Mouse (Mus musculus): ENCODE results near the gene Hsd11b2. TPM values are rescaled to one million over a fixed set of nuclear protein-coding genes. Genes with fewer than 3 reads are reported as not detected.

Hsd11b2 gene
- polyA plus RNA-seq, 1 experiment from 2014 or later, result 35.6 TPM

- no peak for ATAC-seq (replicated peaks; ENCODE audit: low FRiP score)
- Histone ChIP-seq H3K9ac (no peak overlapping the region), H3K4me3 (replicated peaks) (no peak overlapping the region), H3K9me3 (replicated peaks) (no peaks in the 10 kb centered on the region), H3K27ac (peak overlapping the region; percentile 29), H3K4me2 (no peak overlapping the region), H3K4me1 (peaks cover 49% of the 10 kb centered on the region), H3K36me3 (peaks cover 44% of the 10 kb centered on the region), H3K27me3 (peaks cover 12% of the 10 kb centered on the region; the same call in 1 of the 2 replicates)
- 43% methylated on average over 4 of the region's 4 CpGs for WGBS
Measured at GRCm38 (mm10) chr8:105475254-105475653, 43.3 kb upstream of the Hsd11b2 start.

GRCm38 (mm10) chr8:105475742-105476141 is 42.8 kb upstream of the Hsd11b2 start:
- Histone ChIP-seq H3K4me3 (replicated peaks) (no peak overlapping the region), H3K36me3 (peaks cover 44% of the 10 kb centered on the region), H3K4me2 (no peak overlapping the region), H3K9ac (no peak overlapping the region), H3K4me1 (peaks cover 45% of the 10 kb centered on the region), H3K27ac (no peak overlapping the region), H3K27me3 (peaks cover 12% of the 10 kb centered on the region; the same call in 1 of the 2 replicates), H3K9me3 (replicated peaks) (no peaks in the 10 kb centered on the region)
- ATAC-seq (replicated peaks; ENCODE audit: low FRiP score), result no peak
- WGBS, result 91% methylated on average over 8 of the region's 8 CpGs

DNA sequence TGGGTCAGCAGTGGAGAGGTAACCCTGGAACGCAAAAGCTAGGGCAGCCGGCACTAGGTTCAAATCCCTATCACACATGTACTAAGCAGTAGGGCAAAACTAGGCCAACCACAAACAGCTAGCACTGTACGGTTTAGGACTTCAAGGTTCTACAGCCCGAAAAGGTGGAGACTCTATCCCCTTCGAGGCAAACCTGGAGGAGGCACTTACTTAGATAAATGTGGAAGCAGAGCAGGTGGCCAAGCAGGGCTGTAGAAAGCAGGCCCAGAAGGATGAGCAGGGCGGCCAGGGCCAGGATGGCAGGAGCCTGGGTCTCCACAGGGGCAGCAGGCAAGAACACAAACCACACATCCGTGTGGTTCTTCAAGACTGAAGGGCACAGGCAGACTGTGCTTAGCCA is 42.4 kb upstream of the Hsd11b2 start:
- H3K9ac ChIP-seq, result no peak overlapping the region
- H3K27me3 ChIP-seq, result peaks cover 12% of the 10 kb centered on the region; the same call in 1 of the 2 replicates
- no peak for ATAC-seq (replicated peaks; ENCODE audit: low FRiP score)
- WGBS, result 88% methylated on average over 7 of the region's 7 CpGs
- no peak overlapping the region for H3K4me2 ChIP-seq
- peaks cover 44% of the 10 kb centered on the region for H3K36me3 ChIP-seq
- H3K9me3 ChIP-seq (replicated peaks), result no peaks in the 10 kb centered on the region
- H3K27ac ChIP-seq, result no peak overlapping the region
- no peak overlapping the region for H3K4me3 ChIP-seq (replicated peaks)
- peaks cover 45% of the 10 kb centered on the region for H3K4me1 ChIP-seq

GRCm38 (mm10) chr8:105476628-105477413 is 41.7 kb upstream of the Hsd11b2 start:
- no peaks in the 10 kb centered on the region for H3K9me3 ChIP-seq (replicated peaks)
- H3K4me3 ChIP-seq (replicated peaks), result no peak overlapping the region
- no peak overlapping the region for H3K9ac ChIP-seq
- H3K27ac ChIP-seq, result no peak overlapping the region
- WGBS, result 43% methylated on average over 25 of the region's 25 CpGs
- peak; percentile 22; the same call in 1 of the 2 replicates for ATAC-seq (replicated peaks; ENCODE audit: low FRiP score)
- H3K27me3 ChIP-seq, result peaks cover 12% of the 10 kb centered on the region; the same call in 1 of the 2 replicates
- H3K4me1 ChIP-seq, result peaks cover 43% of the 10 kb centered on the region
- peaks cover 46% of the 10 kb centered on the region for H3K36me3 ChIP-seq
- 0 out of 2 replicates have a peak overlapping the region, but pooled peaks have one; percentile 27 for H3K4me2 ChIP-seq

DNA sequence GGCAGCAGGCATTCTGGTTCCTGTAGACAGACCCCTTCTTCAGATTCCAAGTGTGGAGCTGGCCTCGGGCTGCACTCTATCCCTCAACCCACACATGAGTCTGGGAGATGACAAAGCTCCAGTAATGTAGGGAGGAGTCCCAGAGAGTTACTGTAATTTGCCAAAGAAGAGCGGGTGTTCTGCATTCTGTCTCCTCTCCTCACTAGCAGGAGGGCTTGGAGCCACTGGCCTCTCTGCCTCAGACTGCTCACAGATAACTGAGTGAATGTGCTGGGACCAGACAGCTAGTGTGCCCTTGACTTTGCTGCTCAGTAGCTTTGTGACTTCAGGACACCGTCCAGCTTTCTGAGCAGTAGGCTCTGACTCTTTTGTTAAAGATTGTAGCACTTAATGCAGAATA is 40.8 kb upstream of the Hsd11b2 start:
- H3K4me3 ChIP-seq (replicated peaks), result no peak overlapping the region
- no peak for ATAC-seq (replicated peaks; ENCODE audit: low FRiP score)

GRCm38 (mm10) chr8:105481013-105481412 is 37.5 kb upstream of the Hsd11b2 start:
- peaks cover under 1% of the 10 kb centered on the region; the same call in 1 of the 2 replicates for H3K27me3 ChIP-seq
- no peak for ATAC-seq (replicated peaks; ENCODE audit: low FRiP score)
- H3K4me2 ChIP-seq, result no peak overlapping the region
- H3K9me3 ChIP-seq (replicated peaks), result no peaks in the 10 kb centered on the region
- peaks cover 37% of the 10 kb centered on the region for H3K36me3 ChIP-seq
- WGBS, result 54% methylated on average over 2 of the region's 2 CpGs
- peaks cover 28% of the 10 kb centered on the region for H3K4me1 ChIP-seq
- H3K4me3 ChIP-seq (replicated peaks), result no peak overlapping the region
- no peak overlapping the region for H3K9ac ChIP-seq
- H3K27ac ChIP-seq, result peak overlapping the region; percentile 20; the same call in 1 of the 2 replicates

More for the DNA sequence above, 40.8 kb upstream of the Hsd11b2 start:
- Histone ChIP-seq H3K4me2 (no peak overlapping the region), H3K4me1 (peaks cover 36% of the 10 kb centered on the region), H3K27me3 (peaks cover 9% of the 10 kb centered on the region; the same call in 1 of the 2 replicates), H3K27ac (no peak overlapping the region), H3K9me3 (replicated peaks) (no peaks in the 10 kb centered on the region), H3K9ac (no peak overlapping the region), H3K36me3 (peaks cover 48% of the 10 kb centered on the region)
- 83% methylated on average over 3 of the region's 3 CpGs for WGBS

GRCm38 (mm10) chr8:105481453-105481852 is 37.1 kb upstream of the Hsd11b2 start:
- 0 out of 2 replicates have a peak overlapping the region, but pooled peaks have one; percentile 20 for H3K27ac ChIP-seq
- no peaks in the 10 kb centered on the region for H3K9me3 ChIP-seq (replicated peaks)
- H3K4me3 ChIP-seq (replicated peaks), result no peak overlapping the region
- H3K9ac ChIP-seq, result no peak overlapping the region
- peaks cover 28% of the 10 kb centered on the region for H3K4me1 ChIP-seq
- H3K36me3 ChIP-seq, result peaks cover 33% of the 10 kb centered on the region
- 74% methylated on average over 6 of the region's 6 CpGs for WGBS
- H3K4me2 ChIP-seq, result no peak overlapping the region
- no peaks in the 10 kb centered on the region for H3K27me3 ChIP-seq
- ATAC-seq (replicated peaks; ENCODE audit: low FRiP score), result no peak

DNA sequence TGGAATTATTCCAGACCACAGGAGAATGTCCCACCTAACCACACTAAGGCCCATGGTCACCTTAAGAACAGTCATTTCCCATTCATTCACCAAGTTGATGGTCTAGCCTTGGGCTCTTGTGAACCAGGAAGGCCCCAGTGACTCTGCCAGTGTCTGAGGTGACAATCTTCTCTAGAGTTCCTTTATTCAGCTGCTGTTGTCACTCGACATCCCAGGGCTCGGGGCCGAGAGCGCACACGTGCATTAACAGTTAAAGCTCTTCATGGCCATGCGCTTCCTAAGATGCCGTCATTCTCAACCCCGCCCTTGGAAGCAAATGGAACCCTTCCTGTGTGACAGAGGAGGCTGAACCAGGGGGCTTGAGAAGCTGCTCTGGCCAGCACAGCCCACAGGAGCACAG is 36.4 kb upstream of the Hsd11b2 start:
- H3K9ac ChIP-seq, result no peak overlapping the region
- peaks cover 33% of the 10 kb centered on the region for H3K36me3 ChIP-seq
- no peaks in the 10 kb centered on the region for H3K9me3 ChIP-seq (replicated peaks)
- no peaks in the 10 kb centered on the region for H3K27me3 ChIP-seq
- no peak for ATAC-seq (replicated peaks; ENCODE audit: low FRiP score)
- no peak overlapping the region for H3K27ac ChIP-seq
- WGBS, result 83% methylated on average over 8 of the region's 8 CpGs
- no peak overlapping the region for H3K4me2 ChIP-seq
- peaks cover 21% of the 10 kb centered on the region for H3K4me1 ChIP-seq
- H3K4me3 ChIP-seq (replicated peaks), result no peak overlapping the region

DNA sequence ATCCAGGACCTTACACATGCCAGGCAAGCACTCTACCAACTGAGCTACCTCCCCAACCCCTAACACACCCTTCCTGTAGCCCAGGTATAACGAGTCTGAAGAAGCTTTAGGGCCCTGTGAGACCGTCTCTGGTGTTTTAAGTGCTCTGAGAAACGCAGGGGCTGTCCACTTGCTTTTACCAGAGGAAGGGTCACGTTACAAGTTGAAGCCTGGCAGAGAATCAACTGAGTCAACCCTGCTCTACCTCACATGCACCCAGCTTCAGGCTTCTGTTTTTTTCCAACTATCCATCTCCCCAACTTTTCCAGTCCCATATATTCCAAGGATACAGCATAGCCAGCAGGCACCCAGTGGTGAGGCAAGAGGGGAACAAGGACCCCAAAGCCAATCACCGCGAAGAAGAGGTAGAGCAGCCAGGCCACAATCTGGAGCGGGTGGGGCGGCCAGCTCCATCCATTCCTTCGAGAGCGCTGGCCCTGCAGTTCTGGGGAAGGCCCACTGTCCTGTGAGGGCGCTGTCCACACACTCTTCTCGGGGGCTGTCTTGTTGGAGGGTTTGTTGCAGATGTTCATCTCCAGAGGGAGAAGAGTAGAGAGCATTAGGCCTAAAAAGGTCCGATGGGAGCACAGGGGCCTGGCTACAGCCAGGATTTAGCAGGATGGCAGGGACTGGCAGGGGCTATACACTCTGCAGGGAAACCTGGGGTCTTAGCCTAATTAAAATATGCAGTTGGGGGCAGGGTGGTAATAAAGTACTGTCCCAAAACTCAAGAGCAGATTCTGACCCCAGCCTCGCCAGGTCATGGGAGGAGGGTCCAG is 35.1 kb upstream of the Hsd11b2 start:
- peak; percentile 59 for ATAC-seq (replicated peaks; ENCODE audit: low FRiP score)
- H3K27ac ChIP-seq, result no peak overlapping the region
- H3K4me2 ChIP-seq, result no peak overlapping the region
- H3K27me3 ChIP-seq, result no peaks in the 10 kb centered on the region
- H3K4me3 ChIP-seq (replicated peaks), result no peak overlapping the region
- H3K4me1 ChIP-seq, result peaks cover 19% of the 10 kb centered on the region
- no peaks in the 10 kb centered on the region for H3K9me3 ChIP-seq (replicated peaks)
- no peak overlapping the region for H3K9ac ChIP-seq
- peaks cover 28% of the 10 kb centered on the region for H3K36me3 ChIP-seq
- 35% methylated on average over 14 of the region's 14 CpGs for WGBS

DNA sequence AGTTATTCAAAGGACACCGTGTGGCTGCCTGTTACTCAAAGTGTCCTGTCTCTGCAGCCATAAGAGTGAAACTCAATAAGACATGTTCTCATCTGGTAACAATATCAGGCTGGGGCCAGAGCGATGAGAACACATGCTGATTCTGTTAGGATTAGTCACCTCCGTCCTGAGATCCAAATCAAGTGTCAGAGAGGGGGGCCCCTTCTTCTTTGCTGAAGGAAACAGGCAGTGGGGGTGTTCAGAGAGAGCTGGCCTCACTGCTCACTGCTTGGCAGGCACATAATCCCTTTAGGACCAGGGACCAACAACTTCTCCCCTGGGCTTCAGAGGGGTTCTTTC is 34.6 kb upstream of the Hsd11b2 start:
- Histone ChIP-seq H3K4me1 (peaks cover 19% of the 10 kb centered on the region), H3K9me3 (replicated peaks) (no peaks in the 10 kb centered on the region), H3K27ac (peak overlapping the region; percentile 57; the same call in 1 of the 2 replicates), H3K9ac (no peak overlapping the region), H3K36me3 (peaks cover 22% of the 10 kb centered on the region), H3K4me3 (replicated peaks) (no peak overlapping the region), H3K27me3 (no peaks in the 10 kb centered on the region), H3K4me2 (no peak overlapping the region)
- 41% methylated on average over 3 of the region's 3 CpGs for WGBS
- peak; percentile 30 for ATAC-seq (replicated peaks; ENCODE audit: low FRiP score)

- peaks cover 19% of the 10 kb centered on the region for H3K4me1 ChIP-seq
- H3K9ac ChIP-seq, result no peak overlapping the region
- no peak overlapping the region for H3K4me3 ChIP-seq (replicated peaks)
- 24% methylated on average over 2 of the region's 2 CpGs for WGBS
- H3K27me3 ChIP-seq, result no peaks in the 10 kb centered on the region
- H3K27ac ChIP-seq, result peak overlapping the region; percentile 57; the same call in 1 of the 2 replicates
- no peak overlapping the region for H3K4me2 ChIP-seq
- peak; percentile 74 for ATAC-seq (replicated peaks; ENCODE audit: low FRiP score)
- peaks cover 19% of the 10 kb centered on the region for H3K36me3 ChIP-seq
- H3K9me3 ChIP-seq (replicated peaks), result no peaks in the 10 kb centered on the region
Measured at GRCm38 (mm10) chr8:105484392-105484791, 34.2 kb upstream of the Hsd11b2 start.

- WGBS, result 58% methylated on average over 3 of the region's 3 CpGs
- no peak overlapping the region for H3K27ac ChIP-seq
Measured at GRCm38 (mm10) chr8:105488082-105488481, 30.5 kb upstream of the Hsd11b2 start.

More at GRCm38 (mm10) chr8:105488082-105488481, 30.5 kb upstream of the Hsd11b2 start:
- H3K4me1 ChIP-seq, result peaks cover 13% of the 10 kb centered on the region
- no peak overlapping the region for H3K4me2 ChIP-seq
- no peak overlapping the region for H3K4me3 ChIP-seq (replicated peaks)
- no peak for ATAC-seq (replicated peaks; ENCODE audit: low FRiP score)
- H3K9me3 ChIP-seq (replicated peaks), result no peaks in the 10 kb centered on the region
- no peak overlapping the region for H3K9ac ChIP-seq
- H3K27me3 ChIP-seq, result no peaks in the 10 kb centered on the region
- H3K36me3 ChIP-seq, result peaks cover 3% of the 10 kb centered on the region; the same call in 1 of the 2 replicates

Measured in kidney, embryonic 15.5 days (tissue).